Mouse (Mus musculus) G1E (cell line): ENCODE measurements around the gene Dhx34. TPM values are rescaled to one million over a fixed set of nuclear protein-coding genes. Genes with fewer than 3 reads are reported as not detected.

Experiments
- ATAC-seq: 2 replicates; pipeline ENCODE4 v1.8.0; 2016; ENCODE audit warnings: mild to moderate bottlenecking; ENCODE audit not compliant: insufficient number of reproducible peaks, poor library complexity, low FRiP score, severe bottlenecking; ENCODE audit errors: extremely low read depth
- DNase-seq: peaks from one replicate; pipeline ENCODE4 v3.0.0; 2012; ENCODE audit warnings: low spot score
- H3K27me3 ChIP-seq: 2 replicates; pipeline ENCODE4 v1.6.1; 2012; ENCODE audit warnings: mild to moderate bottlenecking, low read length, inconsistent platforms; ENCODE audit not compliant: insufficient read depth
- H3K36me3 ChIP-seq: replicated peaks from 2 replicates; pipeline ENCODE3; 2012; ENCODE audit warnings: mild to moderate bottlenecking, inconsistent platforms
- H3K4me1 ChIP-seq: 2 replicates; pipeline ENCODE4 v1.6.1; 2012; ENCODE audit warnings: low read depth, low read length, inconsistent platforms, mixed read lengths; ENCODE audit not compliant: insufficient read depth
- H3K4me3 ChIP-seq: 2 replicates; pipeline ENCODE4 v1.5.1; 2012; ENCODE audit warnings: low read depth, mild to moderate bottlenecking, inconsistent platforms, low read length, moderate library complexity, mixed read lengths
- H3K9me3 ChIP-seq: replicated peaks from 2 replicates; pipeline ENCODE4 v1.6.1; 2012; ENCODE audit warnings: inconsistent platforms
- CTCF ChIP-seq: IDR thresholded peaks from 2 replicates; pipeline ENCODE4 v1.5.1; 2012; ENCODE audit warnings: low read depth, low read length, inconsistent platforms, mixed read lengths
- GATA1 ChIP-seq: IDR thresholded peaks from 2 replicates; pipeline ENCODE4 v1.6.1; 2012; ENCODE audit warnings: borderline replicate concordance, low read length, inconsistent platforms, mixed read lengths
- GATA2 ChIP-seq: IDR thresholded peaks from 2 replicates; pipeline ENCODE4 v1.6.1; 2012; ENCODE audit warnings: low read depth, low read length, inconsistent platforms, borderline replicate concordance
- POLR2AphosphoS5 ChIP-seq: IDR thresholded peaks from 2 replicates; pipeline ENCODE4 v1.6.1; 2012; ENCODE audit warnings: low read depth, low read length, inconsistent platforms; ENCODE audit not compliant: insufficient replicate concordance
- TAL1 ChIP-seq: conservative IDR thresholded peaks from 2 replicates; pipeline ENCODE4 v1.6.1; 2012; ENCODE audit warnings: low read depth, low read length, inconsistent platforms, mixed read lengths
- polyA plus RNA-seq: library from polyadenylated mRNA; stranded (reverse); fragments of >175 nt; gene quantifications from 2 replicates; pipeline ENCODE4 v1.2.3, GENCODE M21; 2012
- total RNA-seq, 2 experiments: library from RNA; stranded (forward) in 1 of 2; stranded (reverse) in 1 of 2; fragments of 200-1000 nt in 1 of 2; fragments of >200 nt in 1 of 2; fragmentation: Nextera tagmentation in 1 of 2; gene quantifications; 2 replicates each; pipeline ENCODE4 v1.2.3; 2014 to 2017

The Dhx34 gene
- total and polyA plus RNA-seq, 3 experiments = 6.9 to 25.1 (median 9.6) TPM

DNA sequence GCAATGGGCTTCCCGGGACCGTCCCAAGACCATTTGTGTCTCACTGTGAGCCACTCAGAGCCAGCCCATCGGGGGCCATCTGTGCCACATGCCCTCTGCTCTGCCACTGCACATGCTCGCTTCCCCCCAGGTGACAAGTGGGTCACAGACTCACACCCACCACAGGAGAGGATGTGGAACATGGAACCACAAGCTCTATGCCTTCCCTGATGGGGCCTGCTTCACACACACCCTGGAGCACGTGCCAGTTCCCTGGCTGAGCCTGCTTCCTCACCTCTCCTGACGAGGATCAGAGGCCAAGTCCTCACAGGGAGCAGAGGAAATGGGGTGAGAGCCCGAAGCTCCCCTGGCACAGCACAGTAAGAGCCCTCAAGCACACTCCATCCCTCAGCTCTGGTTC, 14.8 kb downstream of the Dhx34 start:
- Histone ChIP-seq H3K4me3 (no peak overlapping the region), H3K27me3 (no peaks in the 10 kb centered on the region), H3K4me1 (peaks cover 14% of the 10 kb centered on the region), H3K9me3 (no peaks in the 10 kb centered on the region), H3K36me3 (peaks cover 93% of the 10 kb centered on the region)
- no peak for DNase-seq
- no peak for TF ChIP-seq GATA2
- no peak for TF ChIP-seq POLR2AphosphoS5
- TF ChIP-seq GATA1 = no peak
- no peak for TF ChIP-seq TAL1
- no peak for TF ChIP-seq CTCF
- ATAC-seq = no peak

DNA sequence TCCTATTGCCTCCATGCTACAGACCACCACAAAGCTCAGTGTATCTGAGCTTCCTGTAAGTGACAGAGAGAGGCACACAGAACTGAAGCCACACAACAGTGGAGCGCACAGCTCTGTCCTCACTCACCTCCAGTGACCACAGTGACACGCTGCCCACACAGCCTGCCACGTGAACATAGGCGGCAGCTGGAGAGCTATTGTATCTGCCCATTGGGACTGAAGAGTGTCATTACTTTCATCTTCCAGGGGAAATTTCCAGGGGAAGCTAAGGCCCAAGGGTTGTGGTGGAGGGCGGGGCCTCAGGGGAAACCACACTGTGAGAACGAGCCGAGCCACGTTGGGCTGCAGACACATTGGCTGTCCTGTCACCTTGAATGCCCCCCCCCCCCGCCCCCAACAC, 17.0 kb downstream of the Dhx34 start:
- no peak for TF ChIP-seq GATA1
- no peak for TF ChIP-seq POLR2AphosphoS5
- no peak for TF ChIP-seq TAL1
- no peak for TF ChIP-seq GATA2
- no peak for TF ChIP-seq CTCF
- ATAC-seq (no peak), DNase-seq (no peak)
- Histone ChIP-seq H3K27me3 (no peaks in the 10 kb centered on the region), H3K4me1 (peaks cover 14% of the 10 kb centered on the region), H3K36me3 (peaks cover 90% of the 10 kb centered on the region), H3K4me3 (no peak overlapping the region), H3K9me3 (no peaks in the 10 kb centered on the region)

DNA sequence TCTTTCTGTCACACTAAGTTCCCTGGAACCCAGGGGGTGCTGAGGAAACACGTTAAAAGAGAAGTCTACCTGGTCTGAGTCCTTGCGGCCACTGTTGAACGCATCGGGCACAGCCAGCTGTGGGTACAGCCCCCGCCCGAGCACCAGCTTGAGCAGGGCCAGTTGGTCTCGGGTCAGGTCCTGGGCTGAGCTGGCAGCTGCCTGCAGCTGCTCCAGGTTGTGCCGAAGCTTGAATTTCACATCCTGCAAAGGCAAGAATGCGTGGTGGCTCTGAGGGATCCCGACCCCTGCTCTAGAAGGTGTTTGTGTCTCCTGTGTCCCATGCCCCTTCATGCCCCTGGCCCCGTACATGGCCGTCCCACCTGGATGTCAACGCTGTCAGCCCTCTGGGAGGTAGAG, 18.3 kb downstream of the Dhx34 start:
- peaks cover 90% of the 10 kb centered on the region for H3K36me3 ChIP-seq
- no peaks in the 10 kb centered on the region for H3K27me3 ChIP-seq
- no peaks in the 10 kb centered on the region for H3K9me3 ChIP-seq
- H3K4me3 ChIP-seq = no peak overlapping the region
- TF ChIP-seq POLR2AphosphoS5 (no peak), CTCF (no peak), TAL1 (no peak), GATA1 (no peak), GATA2 (no peak)
- peaks cover 16% of the 10 kb centered on the region for H3K4me1 ChIP-seq
- DNase-seq (no peak), ATAC-seq (no peak)

DNA sequence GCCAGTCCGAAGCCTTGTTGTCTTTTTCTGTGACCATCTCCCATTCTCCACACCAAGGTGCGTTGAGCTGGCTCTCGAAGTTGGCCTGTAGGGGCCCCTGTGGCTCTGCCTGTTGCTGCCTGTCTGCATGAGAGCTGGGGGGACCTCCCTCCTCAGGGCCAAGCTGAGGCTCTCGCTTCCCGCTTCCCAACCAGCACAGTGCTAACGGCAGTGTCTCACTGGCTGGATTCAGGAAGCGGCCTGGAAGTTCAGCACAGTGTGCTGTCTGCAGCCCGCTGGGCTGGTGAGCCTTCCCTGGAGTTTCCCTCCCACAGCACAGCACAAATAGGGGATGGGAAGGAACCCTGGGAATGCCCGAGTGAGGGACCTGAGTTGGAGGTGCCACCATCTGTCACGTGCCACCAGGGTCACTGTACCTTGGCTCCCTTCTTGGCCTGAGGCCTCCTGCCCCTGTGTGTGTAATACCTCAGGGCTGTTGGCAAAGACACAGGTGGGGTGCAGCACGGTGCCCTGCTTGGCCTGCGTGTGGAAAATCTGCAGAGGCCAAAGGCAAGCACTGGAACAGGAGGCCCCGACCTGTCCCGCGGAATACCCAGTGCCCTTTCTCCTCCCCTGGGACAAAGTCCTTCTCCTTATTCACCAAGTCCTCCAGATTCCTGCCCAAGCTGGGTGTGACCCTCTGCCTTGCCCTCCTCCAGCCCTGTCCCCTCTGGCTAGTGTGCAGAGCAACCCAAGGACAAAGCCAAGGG, 18.9 kb downstream of the Dhx34 start:
- Histone ChIP-seq H3K36me3 (peaks cover 93% of the 10 kb centered on the region), H3K27me3 (no peaks in the 10 kb centered on the region), H3K4me3 (no peak overlapping the region), H3K4me1 (peaks cover 16% of the 10 kb centered on the region), H3K9me3 (no peaks in the 10 kb centered on the region)
- ATAC-seq (no peak), DNase-seq (no peak)
- TF ChIP-seq POLR2AphosphoS5 (no peak), TAL1 (no peak), GATA1 (no peak), GATA2 (no peak), CTCF (no peak)

DNA sequence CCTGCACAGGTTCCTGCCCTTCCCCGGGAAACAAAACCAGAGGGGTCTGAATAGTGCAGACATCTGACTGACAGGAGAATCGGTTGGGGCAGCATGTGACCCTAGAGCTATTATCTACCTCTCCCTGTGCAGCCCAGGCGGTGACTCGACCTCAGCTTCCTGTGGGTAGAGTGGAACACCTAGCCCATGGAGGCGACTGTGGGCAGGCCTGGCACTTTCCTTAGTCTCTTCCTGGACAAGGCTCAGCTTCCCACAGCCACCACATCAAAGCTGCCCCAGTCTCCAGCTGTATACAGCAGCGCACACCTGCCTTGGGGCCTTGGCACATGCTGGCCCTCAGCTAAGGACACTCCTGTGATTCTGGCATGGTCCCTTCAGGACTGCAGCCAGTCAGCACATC, 20.7 kb downstream of the Dhx34 start:
- no peaks in the 10 kb centered on the region for H3K27me3 ChIP-seq
- H3K4me1 ChIP-seq = peaks cover 14% of the 10 kb centered on the region
- no peak for DNase-seq
- no peaks in the 10 kb centered on the region for H3K9me3 ChIP-seq
- ATAC-seq = no peak
- TF ChIP-seq POLR2AphosphoS5 (no peak), CTCF (no peak), TAL1 (no peak), GATA1 (no peak), GATA2 (no peak)
- no peak overlapping the region for H3K4me3 ChIP-seq
- H3K36me3 ChIP-seq = peaks cover 91% of the 10 kb centered on the region

DNA sequence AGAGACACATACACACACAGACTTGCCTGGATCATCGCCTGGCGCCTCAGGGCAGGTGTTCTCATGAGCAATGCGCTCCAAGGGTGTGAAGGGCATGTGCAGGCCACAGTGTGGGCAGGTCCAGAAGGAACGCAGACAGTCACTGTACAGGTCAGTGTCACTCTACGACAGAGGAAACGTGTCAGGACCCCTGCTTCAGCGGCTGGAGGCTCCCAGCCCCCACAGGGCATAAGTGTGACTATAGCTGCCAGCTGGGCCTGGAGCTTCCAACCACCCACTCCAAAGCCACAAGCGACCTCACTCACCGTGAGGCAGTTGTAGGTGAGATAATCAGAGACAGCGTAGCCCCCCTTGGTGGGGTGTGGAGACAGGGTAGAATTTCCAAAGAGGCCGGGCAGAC, 23.3 kb downstream of the Dhx34 start:
- H3K4me1 ChIP-seq = peaks cover 7% of the 10 kb centered on the region
- H3K27me3 ChIP-seq = no peaks in the 10 kb centered on the region
- H3K36me3 ChIP-seq = peaks cover 67% of the 10 kb centered on the region
- no peaks in the 10 kb centered on the region for H3K9me3 ChIP-seq
- no peak overlapping the region for H3K4me3 ChIP-seq
- ATAC-seq (no peak), DNase-seq (no peak)
- TF ChIP-seq GATA1 (no peak), GATA2 (no peak), POLR2AphosphoS5 (no peak), CTCF (no peak), TAL1 (no peak)
